Mouse (Mus musculus) mouse trophoblast stem cell (cell line): ENCODE measurements around the gene Gm26741.
"Not testable (repeated sequence)": the region's sequence is repeated elsewhere in the genome, so short reads cannot be mapped to it uniquely, and the experiment has no call there.

Experiments
- in situ Hi-C, 2 experiments: fragments of 300-500 bp; cut with MseI, MboI; formaldehyde crosslinking; loops; 2 replicates in 1 of 2; 3 replicates in 1 of 2; pipeline ENCODE4 v1.15.1; 2025

Gene Gm26741

DNA sequence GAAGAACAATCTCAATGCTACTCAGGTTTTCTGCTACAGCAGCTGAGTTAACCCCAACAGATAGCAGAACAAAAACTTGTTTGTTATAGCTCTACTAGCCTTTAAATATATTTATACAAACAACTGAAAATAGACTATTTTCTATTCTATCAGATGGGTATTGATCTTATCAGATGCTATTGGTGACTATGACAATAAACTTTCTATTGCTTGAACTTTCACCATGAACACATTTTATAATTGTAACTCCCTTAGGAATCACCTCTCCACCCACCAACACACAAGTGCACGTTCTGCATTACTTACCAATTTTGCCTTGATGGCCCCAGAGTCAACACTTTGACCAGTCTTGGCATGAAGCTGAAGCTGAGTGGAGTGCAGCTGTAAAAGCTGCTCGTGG lies at the start of gene Gm26741:
Gm26741 (plus strand) TSS at position 301 of the 400 bp plus-strand sequence.
- in situ Hi-C loops, result no loop called here

DNA sequence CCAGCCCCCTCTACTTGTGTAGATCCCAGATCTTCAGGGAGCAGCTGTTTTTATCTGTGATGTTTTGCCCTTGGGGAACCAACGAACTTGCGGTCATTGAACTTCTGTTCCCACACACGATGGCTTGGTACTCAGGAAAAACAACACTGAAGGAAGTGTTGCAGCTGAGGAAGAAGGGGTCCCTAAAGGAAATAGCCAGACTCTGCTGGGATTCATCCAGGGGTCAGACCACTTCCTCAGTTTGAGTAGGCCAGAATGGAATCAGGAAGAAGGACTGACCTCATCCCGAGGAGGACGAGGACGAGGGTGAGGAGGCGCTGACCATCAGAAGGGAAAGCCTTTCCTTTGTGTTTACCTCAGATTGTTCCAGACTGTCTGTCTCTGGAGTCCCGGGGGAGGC lies 49.4 kb upstream of the Gm26741 start:
- in situ Hi-C loops, result no loop called here

DNA sequence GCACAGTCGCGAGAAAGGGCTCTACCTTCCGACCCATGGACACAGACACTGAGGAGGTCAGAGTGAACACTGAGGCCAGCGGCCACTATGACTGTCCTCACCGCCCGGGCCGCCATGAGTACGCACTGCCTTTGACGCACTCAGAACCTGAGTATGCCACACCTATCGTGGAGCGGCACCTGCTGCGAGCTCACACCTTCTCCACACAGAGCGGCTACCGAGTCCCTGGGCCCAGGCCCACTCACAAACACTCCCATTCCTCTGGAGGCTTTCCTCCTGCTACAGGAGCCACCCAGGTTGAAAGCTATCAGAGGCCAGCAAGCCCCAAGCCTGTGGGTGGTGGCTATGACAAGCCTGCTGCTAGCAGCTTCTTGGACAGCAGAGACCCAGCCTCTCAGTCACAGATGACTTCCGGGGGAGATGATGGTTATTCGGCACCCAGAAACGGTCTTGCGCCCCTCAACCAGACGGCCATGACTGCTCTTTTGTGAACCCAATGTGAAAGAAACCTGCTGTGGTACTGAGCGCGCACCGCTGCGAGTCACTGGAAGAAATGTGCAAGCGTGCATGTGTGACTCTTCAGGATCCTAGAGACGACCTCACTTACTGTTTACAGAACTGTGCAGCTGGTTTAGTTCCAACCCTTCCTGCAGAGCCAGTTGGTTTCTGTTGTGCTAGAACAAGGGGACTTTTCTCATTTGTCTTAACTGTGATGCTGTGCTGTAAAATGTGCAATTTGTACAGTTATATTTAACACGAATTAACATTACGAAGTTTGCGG lies 38.9 kb upstream of the Gm26741 start:
- in situ Hi-C loops, result no loop called here

DNA sequence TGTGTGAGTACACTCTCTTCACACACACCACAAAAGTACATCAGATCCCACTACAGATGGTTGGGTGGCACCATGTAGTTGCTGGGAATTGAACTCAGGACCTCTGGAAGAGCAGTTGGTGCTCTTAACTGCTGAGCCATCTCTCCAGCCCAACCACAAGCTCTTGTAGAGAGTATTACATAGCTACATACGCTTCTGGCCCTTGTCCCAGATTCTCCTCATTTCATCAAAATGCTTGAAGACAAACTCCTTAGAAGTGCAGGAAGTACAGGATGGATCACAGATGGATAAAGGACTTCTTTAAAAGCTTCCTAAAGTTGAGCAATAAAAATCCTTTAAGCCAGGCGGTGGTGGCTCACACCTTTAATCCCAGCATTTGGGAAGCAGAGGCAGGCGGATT lies 36.6 kb upstream of the Gm26741 start:
- in situ Hi-C loops, result no loop called here

DNA sequence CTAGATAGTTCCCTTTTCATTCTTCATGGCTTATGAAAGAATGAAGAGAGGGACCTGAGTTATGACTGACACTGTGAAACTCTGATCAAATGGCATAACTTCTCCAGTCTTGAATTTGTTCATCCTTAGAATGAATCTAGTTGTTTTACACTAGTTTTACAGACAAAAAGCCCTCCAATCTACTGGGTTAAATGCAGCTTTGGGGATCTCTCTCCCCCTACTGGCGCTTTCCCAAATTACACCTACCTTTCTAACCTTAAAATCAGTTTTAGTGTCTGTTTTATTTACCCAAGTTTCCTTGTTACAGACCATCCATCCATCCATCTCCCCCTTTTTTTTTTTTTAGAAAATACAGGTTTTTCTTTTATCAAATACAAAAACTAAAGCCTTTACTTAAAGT lies 27.6 kb upstream of the Gm26741 start:
- in situ Hi-C loops, result loop anchor here in 1 of 2 experiments (5.0 kb wide), 1 partner anchor 114 kb away; no protein-coding TSS in a partner anchor

DNA sequence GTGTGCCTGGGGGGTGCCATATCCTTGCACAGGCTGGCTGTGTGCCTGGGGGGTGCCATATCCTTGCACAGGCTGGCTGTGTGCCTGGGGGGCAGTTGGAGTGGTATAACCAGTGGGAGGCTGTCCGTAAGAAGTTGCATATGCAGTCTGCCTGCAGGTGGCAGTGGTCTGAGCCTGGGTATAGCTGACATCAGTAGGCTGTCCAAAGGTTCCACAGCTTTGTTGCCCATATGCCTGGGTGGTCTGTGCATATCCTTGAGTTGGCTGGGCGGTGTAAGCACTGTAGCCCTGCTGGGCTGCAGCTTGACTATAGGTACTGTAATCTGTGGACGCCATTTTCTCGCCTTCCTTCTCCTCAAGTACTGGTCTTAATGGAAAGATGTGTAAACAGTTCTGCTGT lies 15.2 kb upstream of the Gm26741 start:
- in situ Hi-C loops, result not testable (repeated sequence)

DNA sequence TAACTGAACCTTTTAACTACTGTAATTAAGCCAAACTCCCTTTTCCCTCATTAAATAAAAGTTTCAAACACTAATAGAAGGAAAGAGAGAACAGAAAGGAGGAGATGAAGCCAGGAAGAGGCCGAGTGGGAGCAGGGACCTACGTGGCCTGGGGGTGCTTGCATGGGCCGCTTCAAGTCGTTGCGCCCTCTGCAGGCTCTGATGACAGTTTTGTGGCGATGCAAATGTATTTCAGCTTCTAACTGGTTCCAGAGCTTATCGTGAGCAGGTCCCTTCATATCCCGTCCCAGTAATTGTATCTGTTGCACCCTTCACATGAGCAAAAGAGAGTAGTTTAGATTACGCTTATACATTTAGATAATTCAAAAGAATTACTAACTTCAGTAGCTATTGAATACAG lies 5.4 kb upstream of the Gm26741 start:
- in situ Hi-C loops, result no loop called here

DNA sequence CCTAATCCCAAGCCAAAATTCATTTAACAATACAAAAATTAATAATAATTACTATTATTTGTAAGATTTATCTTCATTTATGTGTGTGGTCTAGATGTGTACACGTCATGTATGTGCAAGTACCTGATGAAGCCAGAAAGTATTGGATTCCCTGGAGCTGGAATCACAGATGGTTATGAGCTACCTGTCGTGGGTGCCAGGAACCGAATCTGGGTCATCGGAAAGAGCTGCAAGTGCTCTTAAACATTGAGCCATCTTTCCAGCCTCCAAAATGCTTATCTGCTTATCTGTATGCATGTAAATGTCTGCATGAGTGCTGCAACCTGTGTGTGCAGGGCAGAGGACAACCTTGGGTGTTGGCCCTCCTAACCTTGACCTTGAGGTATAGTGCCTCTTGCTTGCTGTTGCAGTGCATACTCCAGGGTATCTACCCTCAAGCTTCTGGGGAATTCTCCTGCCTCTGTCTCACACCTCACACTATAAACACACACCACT lies 1.7 kb downstream of the Gm26741 start:
- in situ Hi-C loops, result no loop called here

DNA sequence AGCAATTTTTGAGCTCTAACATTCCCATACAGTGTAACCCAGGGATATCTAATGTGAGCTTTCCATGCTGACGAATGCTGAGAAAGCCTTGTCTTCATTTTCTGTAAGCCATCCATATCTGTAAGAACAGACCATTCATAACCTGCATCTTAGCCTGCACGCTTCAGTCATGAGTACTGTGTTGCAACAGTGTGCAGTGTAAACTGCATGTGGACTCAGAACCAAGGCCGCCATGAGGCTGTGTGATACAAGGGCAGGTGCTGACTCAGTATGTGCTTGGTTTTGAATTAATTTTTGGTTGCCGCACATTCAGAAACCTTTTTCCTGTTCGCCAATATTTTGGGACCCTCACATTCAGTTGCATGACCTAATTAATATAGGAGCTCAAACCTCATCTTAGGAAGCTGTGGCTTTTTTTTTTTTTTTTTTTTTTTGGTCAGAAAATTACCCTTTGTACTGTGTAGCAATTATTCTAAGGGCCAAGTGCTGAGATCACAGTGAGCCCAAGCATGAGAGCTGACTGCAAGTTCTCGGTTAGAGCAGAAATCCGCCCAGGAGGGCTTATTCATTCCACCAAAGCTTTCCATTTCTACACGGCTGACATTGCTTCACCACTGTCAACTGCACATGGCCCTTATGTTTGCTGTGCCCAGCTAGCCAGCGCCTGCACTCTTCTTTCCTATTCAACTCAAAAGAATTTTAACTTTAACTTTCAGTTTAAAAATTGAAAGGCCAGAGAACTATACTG lies 2.5 kb downstream of the Gm26741 start:
- in situ Hi-C loops, result no loop called here

DNA sequence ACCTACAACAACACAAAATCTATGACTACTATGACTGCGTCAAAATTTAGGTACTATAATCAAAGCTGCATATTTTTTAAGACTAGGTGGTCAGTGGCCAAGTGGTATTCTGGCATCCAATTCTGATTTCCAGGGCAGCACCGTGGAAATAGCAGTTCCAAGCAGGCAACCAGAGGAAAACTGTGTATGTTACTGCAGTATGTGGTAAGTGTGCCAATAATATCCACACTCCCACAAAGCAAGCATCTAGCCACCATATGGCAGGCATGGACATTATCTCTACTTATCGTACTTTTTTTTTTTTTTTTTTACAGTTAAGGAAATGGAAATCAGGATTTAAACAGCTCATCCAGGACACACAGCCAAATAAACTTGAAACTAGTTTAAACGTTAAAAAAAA lies 9.8 kb downstream of the Gm26741 start:
- in situ Hi-C loops, result no loop called here

DNA sequence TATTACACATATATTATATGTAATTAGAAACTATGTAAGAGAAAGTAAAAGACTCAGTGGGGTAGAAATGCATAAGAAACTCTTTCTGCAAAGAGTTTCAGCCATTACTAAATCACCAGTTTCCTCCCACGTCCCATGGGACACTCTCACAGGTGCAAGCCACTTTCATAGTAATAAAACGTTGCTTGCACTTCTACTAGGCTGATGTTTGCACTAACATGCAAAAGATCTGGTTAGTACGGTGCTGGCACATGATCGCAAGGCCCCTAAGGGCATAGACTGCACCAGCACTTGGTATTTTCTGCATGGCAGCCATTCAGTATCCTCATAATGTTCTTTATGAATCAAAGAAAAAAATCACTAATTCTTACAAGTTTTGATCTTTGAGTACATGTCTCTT lies 15.3 kb downstream of the Gm26741 start:
- in situ Hi-C loops, result no loop called here

DNA sequence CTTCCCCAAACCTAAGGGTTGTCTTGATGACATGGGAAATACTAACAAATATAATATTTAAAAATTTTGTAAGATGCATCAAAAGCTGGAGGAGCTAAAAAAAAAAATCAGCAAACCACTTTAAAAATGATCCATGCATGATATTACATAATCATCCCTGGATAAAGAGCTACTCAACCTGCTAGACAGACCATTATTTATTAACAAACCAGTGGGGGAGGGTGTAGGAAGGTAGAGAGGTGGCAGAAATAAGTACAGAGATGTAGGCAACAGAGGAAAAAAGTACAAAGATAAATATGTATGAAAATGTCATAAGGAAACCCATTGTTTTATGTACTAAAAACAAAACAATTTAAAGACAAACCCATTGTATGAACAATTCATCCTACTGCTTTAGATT lies 16.1 kb downstream of the Gm26741 start:
- in situ Hi-C loops, result no loop called here

DNA sequence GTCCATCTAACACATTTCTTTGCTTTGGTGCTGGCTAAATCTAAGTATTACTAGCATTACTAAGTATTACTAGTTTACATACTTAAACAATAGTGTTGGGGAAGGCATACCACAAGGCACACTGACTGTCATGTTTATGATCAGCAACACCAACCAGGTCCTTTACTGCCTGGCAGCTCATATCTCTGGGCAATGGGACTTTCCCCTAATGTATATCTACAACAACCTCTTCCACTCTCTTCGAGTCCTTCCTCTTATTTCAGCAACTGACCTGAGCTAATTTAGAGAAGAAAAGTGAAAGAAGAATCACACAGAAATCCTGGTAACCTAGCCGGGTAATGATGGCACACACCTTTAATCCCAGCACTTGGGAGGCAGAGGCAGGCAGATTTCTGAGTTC lies 17.9 kb downstream of the Gm26741 start:
- in situ Hi-C loops, result no loop called here

DNA sequence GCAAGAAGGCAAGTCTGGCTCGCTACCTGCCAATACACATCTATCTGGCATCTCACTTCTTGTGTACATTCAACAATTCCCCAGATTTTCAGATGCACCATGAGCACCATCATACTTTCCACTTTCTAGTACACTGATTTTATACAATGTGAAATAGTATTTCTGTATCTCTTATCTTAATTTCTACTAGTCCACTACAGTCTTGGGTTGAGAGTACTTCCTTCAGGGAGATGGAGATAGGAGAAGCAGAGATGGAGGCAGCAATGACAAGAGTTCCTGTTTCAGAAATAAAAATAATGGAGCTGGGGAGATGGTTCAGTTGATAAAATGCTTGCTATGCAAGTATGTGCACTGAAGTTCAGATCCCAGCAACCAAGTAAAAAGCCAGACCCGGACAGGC lies 19.2 kb downstream of the Gm26741 start:
- in situ Hi-C loops, result no loop called here

DNA sequence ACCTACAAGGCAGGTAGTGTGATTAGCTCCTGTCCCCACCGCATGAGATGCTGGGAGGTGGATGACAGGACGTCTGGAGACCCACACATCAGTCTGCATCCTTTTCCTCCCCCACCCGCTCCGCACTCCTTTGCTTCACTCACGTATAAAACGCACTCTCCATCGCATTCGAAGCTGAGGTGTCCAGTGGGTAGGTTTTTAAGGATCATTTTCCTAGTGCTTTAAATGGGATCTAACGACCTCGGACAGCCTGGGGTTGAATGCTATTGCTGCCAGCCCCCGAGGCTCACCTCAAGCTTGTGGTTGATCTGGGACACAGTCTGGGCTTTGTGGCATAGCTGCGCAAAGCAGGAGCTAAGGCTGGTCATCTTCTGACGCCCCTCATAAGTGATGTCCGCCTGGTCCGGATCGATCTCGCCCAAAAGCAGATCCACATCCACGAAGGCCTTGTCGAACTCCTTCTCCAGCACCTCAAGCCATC lies 22.8 kb downstream of the Gm26741 start:
- in situ Hi-C loops, result no loop called here

DNA sequence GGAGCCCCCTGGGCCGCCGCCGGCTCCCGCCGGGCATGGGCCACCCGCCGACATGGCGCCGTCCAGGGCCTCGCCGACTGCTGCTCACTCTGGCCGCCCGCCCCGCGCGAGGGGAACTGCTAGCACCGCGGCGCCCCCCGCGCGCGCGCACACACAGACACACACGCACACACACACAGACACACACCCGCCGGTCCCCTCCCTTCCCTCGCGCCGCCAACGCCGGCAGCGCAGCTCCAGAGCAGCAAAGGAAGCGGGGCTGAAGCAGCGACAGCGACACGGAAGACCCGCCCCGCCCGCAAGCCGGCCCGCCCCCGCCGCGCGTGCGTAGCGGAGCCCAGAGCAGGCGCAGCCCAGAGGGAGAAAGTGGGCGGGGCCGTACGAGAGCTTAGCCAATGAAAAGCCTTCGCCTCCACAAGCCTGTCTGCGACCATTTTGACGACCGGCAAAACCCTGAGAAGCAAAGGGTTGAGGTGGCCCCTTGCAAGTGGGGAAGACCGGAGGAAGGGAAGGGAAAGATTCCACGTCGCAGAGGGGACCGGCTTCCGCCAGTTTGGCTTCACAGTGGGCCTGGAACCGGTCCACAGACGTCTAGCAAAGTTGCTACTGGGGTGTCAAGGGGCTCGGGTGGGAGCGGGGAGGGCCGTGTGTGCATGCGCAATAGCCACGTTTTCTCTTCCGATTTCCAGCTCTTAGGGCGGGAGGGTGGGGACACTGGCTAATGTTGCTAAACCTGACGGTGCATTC lies 23.5 kb downstream of the Gm26741 start, which contains the start of gene Gopc:
Gopc (minus strand) TSS at position 280 of the 747 bp plus-strand sequence.
- in situ Hi-C loops, result no loop called here

DNA sequence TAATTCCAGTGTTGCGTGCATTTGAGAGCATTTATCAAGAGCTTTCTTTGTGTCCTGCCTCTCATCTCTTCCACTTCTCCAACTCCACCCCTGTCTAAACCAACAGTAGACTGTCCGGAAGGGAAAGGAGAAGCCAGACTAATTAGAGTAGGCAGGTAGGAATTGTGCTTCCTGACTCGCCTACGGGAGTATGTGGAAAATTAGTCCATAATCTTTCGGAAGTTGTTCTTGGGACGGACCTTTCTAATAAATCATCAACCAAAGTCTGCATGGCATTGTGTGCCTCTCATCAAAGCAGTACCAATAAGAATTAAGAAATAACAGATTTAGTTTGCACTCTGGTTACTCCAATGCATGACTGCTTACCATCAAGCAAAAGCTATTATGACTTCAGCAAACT lies 24.5 kb downstream of the Gm26741 start:
- in situ Hi-C loops, result no loop called here

DNA sequence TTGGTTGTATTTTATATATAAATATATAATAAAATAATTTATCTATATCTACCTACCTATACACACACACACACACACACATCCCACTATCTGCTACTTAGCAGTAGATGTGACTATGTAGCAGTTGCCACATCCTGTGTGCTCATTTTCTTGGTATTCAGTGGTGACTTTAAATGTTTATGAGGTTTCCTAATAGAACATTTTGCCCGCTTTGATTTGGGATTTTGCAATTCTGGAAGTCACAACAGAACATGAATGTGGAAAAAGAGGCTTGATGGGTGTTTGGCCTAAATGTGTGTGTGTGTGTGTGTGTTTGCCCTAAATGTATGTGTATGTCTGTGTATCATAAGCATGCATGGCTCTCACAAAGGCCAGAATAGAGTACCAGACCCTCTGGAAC lies 25.0 kb downstream of the Gm26741 start:
- in situ Hi-C loops, result no loop called here

DNA sequence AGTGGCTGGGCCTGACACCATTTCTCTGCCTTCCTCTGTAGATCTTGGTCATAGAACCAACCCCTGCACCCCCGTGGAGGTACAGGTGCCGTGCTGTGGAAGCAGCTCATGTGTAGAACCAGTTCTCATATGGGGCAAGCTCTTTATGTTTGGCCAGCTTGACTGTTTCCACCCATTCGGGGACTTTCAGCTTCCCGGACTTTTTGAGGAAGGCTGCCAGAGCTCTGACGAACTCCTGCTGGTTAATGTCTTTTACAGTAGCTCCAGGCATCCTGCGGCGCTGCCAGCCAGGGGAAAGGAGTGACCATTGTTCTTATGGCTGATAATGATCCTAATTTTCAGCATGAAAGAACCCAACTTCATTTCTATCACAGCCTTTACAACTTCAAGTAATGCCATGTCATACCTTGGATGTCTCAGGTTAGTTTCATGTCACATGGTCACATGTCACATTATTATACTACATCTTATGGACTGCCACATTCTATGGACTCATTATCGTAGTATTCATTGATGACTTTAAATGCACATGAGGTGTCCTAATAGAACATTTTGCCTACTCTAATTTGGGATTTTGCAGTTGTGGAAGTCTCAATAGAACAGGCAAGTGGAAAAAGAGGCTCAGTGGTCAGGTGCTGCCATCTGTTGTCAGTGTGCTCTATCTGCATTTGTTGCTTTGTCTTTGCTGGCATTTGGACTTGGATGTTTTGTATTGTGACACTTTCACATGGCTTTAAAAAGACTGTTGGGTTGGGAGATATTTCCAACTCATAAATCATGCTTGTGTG lies 26.4 kb downstream of the Gm26741 start:
- in situ Hi-C loops, result no loop called here

DNA sequence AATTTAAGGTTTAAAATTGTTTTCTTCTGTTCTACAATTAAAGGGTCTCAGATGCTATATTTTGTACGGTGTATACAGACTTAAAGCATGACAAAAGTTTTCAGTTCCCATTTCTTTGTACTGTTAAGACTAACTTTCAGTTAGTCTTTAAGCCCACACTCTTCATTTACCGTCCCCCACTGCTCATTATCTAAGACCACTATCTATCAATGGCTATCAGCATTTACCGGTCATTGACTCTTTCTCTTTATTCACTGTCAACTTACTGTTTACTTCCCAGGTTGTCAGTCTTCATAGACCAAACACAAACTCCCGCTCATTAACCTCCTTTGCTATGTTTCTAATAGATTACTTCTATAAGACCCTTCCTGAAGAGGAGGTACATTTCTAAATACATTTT lies 28.6 kb downstream of the Gm26741 start:
- in situ Hi-C loops, result no loop called here

DNA sequence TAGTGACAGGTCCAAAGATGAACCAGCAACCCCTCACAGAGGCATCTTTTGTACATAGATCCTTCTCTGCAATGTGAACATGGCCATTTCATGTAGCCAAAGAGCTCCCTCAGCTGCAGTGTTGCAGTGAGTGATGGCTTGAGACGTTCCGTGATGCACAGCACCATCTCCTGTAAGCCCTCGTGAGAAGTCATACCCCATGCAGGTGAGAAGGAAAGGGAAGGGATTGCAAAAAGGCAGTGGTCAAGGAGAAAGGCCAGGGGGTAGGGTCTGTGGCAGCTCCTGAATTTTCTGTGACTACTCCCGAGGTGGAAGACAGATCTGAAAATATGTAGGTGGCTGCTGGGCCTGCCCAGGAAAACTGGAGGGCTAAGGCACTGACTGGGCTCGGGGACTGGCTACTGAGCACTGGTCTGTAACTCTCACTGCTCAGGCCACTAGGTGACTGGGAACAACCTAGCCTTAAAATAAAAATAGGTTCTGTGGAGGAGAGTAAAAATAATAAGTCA lies 30.4 kb downstream of the Gm26741 start, which contains the start of gene Nepn:
Nepn (plus strand) TSS at position 51 of the 509 bp plus-strand sequence.
- in situ Hi-C loops, result no loop called here
